Mouse (Mus musculus): Measurements from ENCODE around the gene 9330161L09Rik. TPM values are rescaled to one million over a fixed set of nuclear protein-coding genes. Genes with fewer than 3 reads are reported as not detected.
"Not testable (repeated sequence)": the region's sequence is repeated elsewhere in the genome, so short reads cannot be mapped to it uniquely, and the experiment has no call there.

The 9330161L09Rik gene
- 1 to 10 TPM; 1.2 to 1.3 TPM for total RNA-seq (2021)

DNA sequence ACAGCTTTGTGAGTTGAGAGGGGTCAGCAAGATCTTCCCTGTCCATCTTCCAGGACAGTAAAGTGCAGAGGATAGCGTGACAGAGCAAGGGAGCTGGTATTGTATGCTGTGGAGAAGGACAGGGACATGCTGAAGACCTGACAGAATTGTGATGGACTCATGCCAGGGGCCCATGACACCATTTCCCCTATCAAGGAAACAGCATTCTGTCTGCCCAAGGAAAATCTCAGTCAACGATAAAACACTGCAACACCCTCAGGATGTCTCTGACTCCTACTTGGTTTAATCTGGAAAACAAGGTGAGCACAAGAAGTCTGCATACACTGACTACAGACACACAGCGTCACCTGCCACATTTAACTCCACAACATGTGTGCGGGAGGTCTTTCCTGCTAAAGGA is at the start of gene 9330161L09Rik:
Gene 9330161L09Rik (minus strand): TSS at position 101 of the 400 bp plus-strand sequence.
- intact Hi-C loops (cut with DNase I), result no loop called here
- no peak for DNase-seq (ENCODE audit: low spot score)

- intact Hi-C loops (cut with DNase I), result no loop called here
- DNase-seq (ENCODE audit: low spot score), result no peak
Measured at GRCm38 (mm10) chr12:103457140-103457539, 49.5 kb upstream of the 9330161L09Rik start, which contains the start of gene Ifi27l2b. TSS of gene Ifi27l2b (minus strand) at chr12:103457223.

DNA sequence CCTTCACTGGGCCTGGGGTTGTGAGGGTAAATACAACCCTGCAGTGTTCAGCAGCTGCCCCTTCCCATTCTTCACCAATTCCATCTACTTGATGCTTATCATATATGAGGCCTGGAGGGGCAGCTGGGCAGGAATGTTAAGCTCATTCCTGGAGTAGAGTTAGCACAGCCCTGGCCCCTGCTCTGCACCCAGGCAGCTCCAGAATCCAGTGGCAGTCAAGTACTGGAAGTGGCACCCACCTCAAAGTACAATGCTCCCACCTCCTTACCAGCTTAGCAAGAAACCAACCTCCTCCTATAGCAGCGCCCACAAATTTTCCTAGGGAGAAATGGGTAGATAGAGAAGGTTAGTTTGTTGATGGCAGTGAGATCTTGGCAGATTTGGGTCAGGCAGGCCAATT is 49.1 kb upstream of the 9330161L09Rik start:
- not testable (repeated sequence) for DNase-seq (ENCODE audit: low spot score)

DNA sequence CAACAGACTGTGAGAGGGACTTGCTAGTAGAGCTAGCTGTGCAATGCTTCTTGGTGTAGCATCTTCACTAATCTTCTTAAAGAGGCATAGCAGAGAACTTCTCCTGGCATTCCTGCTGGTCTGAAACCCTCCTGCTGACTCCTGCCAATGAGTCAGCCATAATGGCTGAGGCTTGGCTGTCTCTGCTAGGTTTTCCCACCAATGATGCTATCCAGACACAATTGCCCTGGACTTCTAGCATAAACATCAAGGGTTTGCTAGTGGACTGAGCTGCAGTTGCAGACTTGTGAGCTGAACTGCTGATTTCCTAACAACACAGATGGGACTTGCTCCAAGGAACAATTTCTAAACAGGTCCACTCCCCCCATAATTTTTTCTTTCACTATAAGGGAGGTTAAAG is 45.7 kb upstream of the 9330161L09Rik start:
- intact Hi-C loops (cut with DNase I), result no loop called here
- no peak for DNase-seq (ENCODE audit: low spot score)

More for the DNA sequence above, 49.1 kb upstream of the 9330161L09Rik start:
- intact Hi-C loops (cut with DNase I), result not testable (repeated sequence)

- intact Hi-C loops (cut with DNase I), result loop anchor here (5.0 kb wide), 1 partner anchor 37 kb away; no protein-coding TSS in a partner anchor
Measured at GRCm38 (mm10) chr12:103445060-103445459, 37.4 kb upstream of the 9330161L09Rik start.

GRCm38 (mm10) chr12:103444261-103444660 is 36.6 kb upstream of the 9330161L09Rik start:
- DNase-seq (ENCODE audit: low spot score); intact Hi-C loops (cut with DNase I): not testable (repeated sequence)

More at GRCm38 (mm10) chr12:103445060-103445459, 37.4 kb upstream of the 9330161L09Rik start:
- DNase-seq (ENCODE audit: low spot score), result no peak

DNA sequence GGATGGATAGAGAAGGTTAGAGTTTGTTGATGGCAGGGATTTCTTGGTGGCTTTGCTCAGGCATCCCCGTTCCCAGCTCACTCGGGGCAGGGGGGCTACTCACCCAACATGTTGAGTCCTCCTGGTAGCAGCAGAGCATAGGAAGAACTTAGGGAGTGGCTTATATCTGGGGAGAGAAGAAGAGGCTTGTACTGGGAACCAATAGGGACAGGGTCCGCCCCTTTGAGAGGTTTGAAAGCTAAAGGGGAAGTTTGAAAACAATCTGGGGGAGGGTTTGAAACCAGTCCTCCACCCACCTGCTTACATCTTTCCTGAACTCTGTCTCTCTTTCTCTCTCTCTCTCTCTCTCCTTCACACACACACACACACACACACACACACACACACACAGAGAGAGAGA is 35.9 kb upstream of the 9330161L09Rik start, which contains the start of gene Ifi27l2a:
Gene Ifi27l2a (minus strand): TSS at position 157 of the 400 bp plus-strand sequence.
- intact Hi-C loops (cut with DNase I), result no loop called here
- no peak for DNase-seq (ENCODE audit: low spot score)

DNA sequence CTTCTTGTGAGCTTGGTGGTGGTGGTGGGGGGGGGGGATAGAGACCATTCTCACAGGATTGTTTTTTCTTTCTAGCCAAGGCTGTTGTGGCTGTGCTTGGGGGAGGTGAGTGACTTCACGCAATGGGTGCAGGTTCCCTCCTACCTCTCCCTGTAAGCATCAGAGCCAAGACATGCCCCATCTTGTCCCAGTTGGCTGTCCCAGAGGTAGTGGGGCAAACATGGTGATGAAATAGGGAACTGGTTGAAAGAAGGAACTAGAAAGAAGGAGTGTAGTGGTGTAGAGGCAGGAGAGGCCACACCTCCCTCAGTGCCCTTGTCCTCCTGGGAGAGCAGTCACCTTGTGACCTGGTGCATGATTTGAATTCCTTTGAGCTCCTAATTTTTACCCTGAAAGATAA is 30.0 kb upstream of the 9330161L09Rik start:
- intact Hi-C loops (cut with DNase I), result no loop called here
- DNase-seq (ENCODE audit: low spot score), result no peak

GRCm38 (mm10) chr12:103434861-103435260 is 27.2 kb upstream of the 9330161L09Rik start:
- no peak for DNase-seq (ENCODE audit: low spot score)
- intact Hi-C loops (cut with DNase I), result no loop called here

- intact Hi-C loops (cut with DNase I), result no loop called here
- peak; percentile 82 for DNase-seq (ENCODE audit: low spot score)
Measured at GRCm38 (mm10) chr12:103433986-103434731, 26.5 kb upstream of the 9330161L09Rik start, which contains the start of gene Ifi27. TSS of gene Ifi27 (plus strand) at chr12:103434211.

- intact Hi-C loops (cut with DNase I), result no loop called here
- DNase-seq (ENCODE audit: low spot score), result no peak
Measured at GRCm38 (mm10) chr12:103433430-103433829, 25.8 kb upstream of the 9330161L09Rik start.

GRCm38 (mm10) chr12:103426710-103427109 is 19.1 kb upstream of the 9330161L09Rik start:
- DNase-seq (ENCODE audit: low spot score), result no peak
- intact Hi-C loops (cut with DNase I), result loop anchor here (1.0 to 5.0 kb wide), 2 partner anchors 39 to 67 kb away; partner anchors contain the start of gene Otub2

- DNase-seq (ENCODE audit: low spot score), result peak; percentile 97
- intact Hi-C loops (cut with DNase I), result loop anchor here (1.0 to 5.0 kb wide), 2 partner anchors 39 to 67 kb away; partner anchors contain the start of gene Otub2
Measured at GRCm38 (mm10) chr12:103425729-103426470, 18.3 kb upstream of the 9330161L09Rik start, which contains the start of gene Ddx24. TSS of gene Ddx24 (minus strand) at chr12:103425830.

DNA sequence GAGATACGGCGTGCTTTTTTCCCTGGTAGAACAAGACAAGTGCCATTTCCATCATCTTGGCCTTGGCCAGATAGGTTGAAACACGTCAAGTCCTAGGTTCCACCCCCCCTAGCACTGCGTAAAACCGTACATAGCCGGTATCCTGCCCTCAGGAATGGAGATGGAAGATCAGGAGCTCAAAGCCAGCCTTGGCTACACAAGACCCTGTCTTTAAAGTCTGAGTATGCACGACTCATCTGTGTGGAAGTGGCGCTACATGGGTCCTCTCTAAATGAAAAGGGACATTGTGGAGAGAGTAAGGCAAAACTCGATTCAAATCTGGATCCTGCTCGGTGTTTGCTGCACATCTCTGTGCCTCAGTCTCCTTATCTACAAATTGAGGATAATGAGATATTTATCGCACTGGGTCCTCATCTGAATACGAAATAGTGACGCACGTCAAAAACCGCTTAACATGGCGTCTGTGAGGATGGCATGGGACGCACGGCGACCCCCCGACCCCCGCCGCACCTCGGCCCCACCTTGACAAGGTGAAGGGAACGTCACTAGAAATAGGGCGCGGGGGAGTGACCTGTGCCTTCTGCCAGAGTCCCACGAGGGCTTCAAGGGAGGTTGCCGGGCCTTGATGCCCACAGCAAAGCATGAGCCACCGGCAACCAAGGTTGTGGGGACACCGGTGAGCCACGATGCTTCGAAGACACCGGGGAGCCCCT is 17.6 kb upstream of the 9330161L09Rik start:
- no peak for DNase-seq (ENCODE audit: low spot score)
- intact Hi-C loops (cut with DNase I), result loop anchor here (5.0 kb wide), 1 partner anchor 38 kb away; the partner anchor contains the start of gene Otub2

- intact Hi-C loops (cut with DNase I), result no loop called here
- no peak for DNase-seq (ENCODE audit: low spot score)
Measured at GRCm38 (mm10) chr12:103408144-103408543, 524 bp upstream of the 9330161L09Rik start.

DNA sequence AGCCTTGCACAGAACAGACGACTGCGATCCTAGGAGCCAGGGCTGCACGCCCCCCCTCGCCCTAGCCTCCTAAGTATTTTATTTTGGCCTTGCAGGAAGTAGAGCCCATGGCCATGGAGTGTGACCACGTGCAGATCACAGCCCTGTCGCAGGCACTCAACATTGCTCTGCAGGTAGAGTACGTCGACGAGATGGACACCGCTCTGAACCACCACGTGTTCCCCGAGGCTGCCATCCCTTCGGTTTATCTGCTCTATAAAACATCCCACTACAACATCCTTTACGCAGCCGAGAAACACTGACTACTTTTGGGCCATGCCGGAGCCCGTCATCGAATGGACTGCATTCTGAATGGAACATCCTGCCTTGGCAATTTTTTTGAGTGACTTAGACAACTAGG is 3.5 kb downstream of the 9330161L09Rik start:
- intact Hi-C loops (cut with DNase I), result no loop called here

DNA sequence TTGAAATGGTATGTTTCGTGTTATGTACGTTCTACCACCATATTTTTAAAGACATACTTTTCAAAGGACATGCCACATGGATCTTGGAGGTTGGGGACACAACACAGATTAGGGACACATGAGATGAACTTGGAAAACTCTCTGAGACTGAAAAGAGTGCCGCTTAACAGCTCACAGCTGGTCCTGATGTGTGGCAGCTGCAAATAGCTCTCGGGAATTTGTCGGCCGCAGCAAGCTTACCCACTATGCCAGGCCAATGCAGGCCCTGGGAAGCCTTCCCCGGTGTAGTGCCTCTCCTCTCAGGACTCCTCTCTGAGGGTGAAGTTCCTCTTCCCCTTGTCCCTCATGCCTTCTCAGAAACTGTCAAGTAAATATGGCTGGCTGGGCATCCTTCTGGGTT is 10.9 kb downstream of the 9330161L09Rik start:
- intact Hi-C loops (cut with DNase I), result no loop called here
- no peak for DNase-seq (ENCODE audit: low spot score)

More for the DNA sequence above, 3.5 kb downstream of the 9330161L09Rik start:
- DNase-seq (ENCODE audit: low spot score), result no peak

GRCm38 (mm10) chr12:103395486-103396275 is 11.9 kb downstream of the 9330161L09Rik start:
- DNase-seq (ENCODE audit: low spot score), result no peak
- intact Hi-C loops (cut with DNase I), result no loop called here

GRCm38 (mm10) chr12:103393528-103393927 is 14.1 kb downstream of the 9330161L09Rik start:
- intact Hi-C loops (cut with DNase I), result no loop called here
- no peak for DNase-seq (ENCODE audit: low spot score)
